Mouse (Mus musculus): ENCODE data around the gene Tpcn1.

GRCm38 (mm10) chr5:120550673-120551072 is 37.8 kb downstream of the Tpcn1 start:
- no peak for TF ChIP-seq GATA1 (IDR thresholded peaks at IDR 0.05; ENCODE audit: borderline replicate concordance, low read length)
- no peak for TF ChIP-seq FLI1 (IDR thresholded peaks at IDR 0.05; ENCODE audit: low read length)

All from megakaryocyte, embryonic 14.5 days (primary cell).